Mouse (Mus musculus) intestine, postnatal 0 days (tissue): ENCODE data around the gene Akip1. TPM values are rescaled to one million over a fixed set of nuclear protein-coding genes. Genes with fewer than 3 reads are reported as not detected.

Experiments used
- ATAC-seq: fragments of 200-750 bp; cut with Nextera tagmentation; 2 replicates; pipeline ENCODE4 v1.8.0; 2017; ENCODE audit warnings: mild to moderate bottlenecking, moderate TSS enrichment, moderate library complexity
- H3K27ac ChIP-seq: fragments of 300-500 bp; sonication (generic); 2 replicates; pipeline ENCODE4 v1.5.1; 2014; ENCODE audit warnings: mild to moderate bottlenecking, low read depth, low read length, moderate library complexity
- H3K27me3 ChIP-seq: fragments of 300-500 bp; sonication (generic); replicated peaks from 2 replicates; pipeline ENCODE4 v1.6.1; 2014; ENCODE audit warnings: low read length, mixed read lengths; ENCODE audit not compliant: control insufficient read depth, insufficient read depth
- H3K36me3 ChIP-seq: fragments of 300-500 bp; sonication (generic); 2 replicates; pipeline ENCODE4 v1.6.1; 2014; ENCODE audit warnings: mild to moderate bottlenecking, moderate library complexity; ENCODE audit not compliant: control insufficient read depth, insufficient read depth
- H3K4me1 ChIP-seq: fragments of 300-500 bp; sonication (generic); replicated peaks from 2 replicates; pipeline ENCODE4 v1.6.1; 2014; ENCODE audit warnings: antibody characterized with exemption, low read length, mixed read lengths; ENCODE audit not compliant: control insufficient read depth, insufficient read depth
- H3K4me2 ChIP-seq: fragments of 300-500 bp; sonication (generic); replicated peaks from 2 replicates; pipeline ENCODE4 v1.6.1; 2014; ENCODE audit warnings: low read depth, mild to moderate bottlenecking, moderate library complexity
- H3K4me3 ChIP-seq: fragments of 300-500 bp; sonication (generic); 2 replicates; pipeline ENCODE4 v1.5.1; 2014; ENCODE audit warnings: low read depth, low read length
- H3K9ac ChIP-seq: fragments of 300-500 bp; sonication (generic); 2 replicates; pipeline ENCODE4 v1.6.1; 2014; ENCODE audit warnings: mild to moderate bottlenecking, low read depth, low read length
- H3K9me3 ChIP-seq: fragments of 300-500 bp; sonication (generic); 2 replicates; pipeline ENCODE4 v1.6.1; 2016; ENCODE audit warnings: mixed run types; ENCODE audit not compliant: control insufficient read depth
- CTCF ChIP-seq: sonication (generic); IDR thresholded peaks from 2 replicates; pipeline ENCODE4 v1.5.1; 2016; ENCODE audit warnings: low read depth, mild to moderate bottlenecking, control low read depth, antibody characterized with exemption, moderate library complexity
- WGBS: fragments of 180-500 bp; shearing (Covaris S2); extraction: QIAGEN DNeasy Blood & Tissue Kit; methylation state at CpG from one replicate; pipeline ENCODE4 v1.1.7; 2014; 5-methylcytosine and 5-hydroxymethylcytosine counted together
- polyA plus RNA-seq: library from polyadenylated mRNA; unstranded; fragments of >200 nt; fragmentation: Nextera tagmentation; extraction: Ambion mirVana; gene quantifications from 2 replicates; pipeline ENCODE4 v1.2.1, GENCODE M21; 2015

The Akip1 gene
- polyA plus RNA-seq, 1 experiment from 2014 or later: 29.8 TPM

GRCm38 (mm10) chr7:109734806-109735205 lies 31.3 kb downstream of the Akip1 start:
- H3K4me1 ChIP-seq: no peaks in the 10 kb centered on the region
- no peak overlapping the region for H3K4me3 ChIP-seq
- no peaks in the 10 kb centered on the region for H3K27me3 ChIP-seq
- ATAC-seq: no peak
- no peak overlapping the region for H3K27ac ChIP-seq
- H3K9ac ChIP-seq: no peak overlapping the region
- no peak overlapping the region for H3K4me2 ChIP-seq
- WGBS: 71% methylated on average over 4 of the region's 4 CpGs
- no peak for TF ChIP-seq CTCF
- peaks cover 47% of the 10 kb centered on the region for H3K36me3 ChIP-seq
- H3K9me3 ChIP-seq: no peaks in the 10 kb centered on the region

GRCm38 (mm10) chr7:109739822-109740370 lies 36.4 kb downstream of the Akip1 start:
- Histone ChIP-seq H3K4me2 (no peak overlapping the region), H3K27ac (no peak overlapping the region), H3K4me3 (no peak overlapping the region), H3K4me1 (no peaks in the 10 kb centered on the region), H3K9ac (no peak overlapping the region), H3K9me3 (no peaks in the 10 kb centered on the region), H3K27me3 (no peaks in the 10 kb centered on the region), H3K36me3 (peaks cover 77% of the 10 kb centered on the region)
- no peak for TF ChIP-seq CTCF
- no peak for ATAC-seq
- WGBS: 24% methylated on average over 5 of the region's 5 CpGs

GRCm38 (mm10) chr7:109741060-109741459 lies 37.6 kb downstream of the Akip1 start:
- TF ChIP-seq CTCF: no peak
- Histone ChIP-seq H3K4me3 (no peak overlapping the region), H3K9me3 (no peaks in the 10 kb centered on the region), H3K27me3 (no peaks in the 10 kb centered on the region), H3K9ac (no peak overlapping the region), H3K4me2 (no peak overlapping the region), H3K36me3 (peaks cover 73% of the 10 kb centered on the region), H3K27ac (no peak overlapping the region), H3K4me1 (no peaks in the 10 kb centered on the region)
- no peak for ATAC-seq
- 91% methylated on average over 1 of the region's 1 CpGs for WGBS

GRCm38 (mm10) chr7:109741703-109742102 lies 38.2 kb downstream of the Akip1 start:
- H3K27ac ChIP-seq: no peak overlapping the region
- no peaks in the 10 kb centered on the region for H3K27me3 ChIP-seq
- no peak overlapping the region for H3K4me2 ChIP-seq

GRCm38 (mm10) chr7:109747747-109748146 lies 44.3 kb downstream of the Akip1 start:
- no peak overlapping the region for H3K9ac ChIP-seq
- peak; percentile 65 for TF ChIP-seq CTCF
- H3K36me3 ChIP-seq: peaks cover 37% of the 10 kb centered on the region
- H3K27ac ChIP-seq: no peak overlapping the region
- H3K27me3 ChIP-seq: no peaks in the 10 kb centered on the region
- no peaks in the 10 kb centered on the region for H3K9me3 ChIP-seq
- H3K4me2 ChIP-seq: no peak overlapping the region
- 52% methylated on average over 1 of the region's 1 CpGs for whole genome bisulfite sequencing
- no peak for ATAC-seq
- no peaks in the 10 kb centered on the region for H3K4me1 ChIP-seq
- no peak overlapping the region for H3K4me3 ChIP-seq

More at GRCm38 (mm10) chr7:109741703-109742102, 38.2 kb downstream of the Akip1 start:
- Histone ChIP-seq H3K9me3 (no peaks in the 10 kb centered on the region), H3K4me3 (no peak overlapping the region), H3K9ac (no peak overlapping the region), H3K36me3 (peaks cover 71% of the 10 kb centered on the region), H3K4me1 (no peaks in the 10 kb centered on the region)
- ATAC-seq: no peak
- 83% methylated on average over 4 of the region's 4 CpGs for WGBS
- no peak for TF ChIP-seq CTCF

- Histone ChIP-seq H3K4me1 (no peaks in the 10 kb centered on the region), H3K36me3 (peaks cover 10% of the 10 kb centered on the region; the same call in 1 of the 2 replicates), H3K27me3 (no peaks in the 10 kb centered on the region), H3K27ac (peak overlapping the region; percentile 97), H3K4me3 (peak overlapping the region; percentile 84), H3K9me3 (no peaks in the 10 kb centered on the region), H3K4me2 (peak overlapping the region; percentile 82), H3K9ac (peak overlapping the region; percentile 82)
- WGBS: 1% methylated on average over 13 of the region's 13 CpGs
- no peak for TF ChIP-seq CTCF
- peak; percentile 44 for ATAC-seq
Measured at GRCm38 (mm10) chr7:109751427-109752007, 48.0 kb downstream of the Akip1 start.
